Mouse (Mus musculus): ENCODE data around the gene Cerkl. TPM values are rescaled to one million over a fixed set of nuclear protein-coding genes. Genes with fewer than 3 reads are reported as not detected.

The Cerkl gene
- polyA plus RNA-seq, 1 experiment from 2014 or later = 2.0 TPM

DNA sequence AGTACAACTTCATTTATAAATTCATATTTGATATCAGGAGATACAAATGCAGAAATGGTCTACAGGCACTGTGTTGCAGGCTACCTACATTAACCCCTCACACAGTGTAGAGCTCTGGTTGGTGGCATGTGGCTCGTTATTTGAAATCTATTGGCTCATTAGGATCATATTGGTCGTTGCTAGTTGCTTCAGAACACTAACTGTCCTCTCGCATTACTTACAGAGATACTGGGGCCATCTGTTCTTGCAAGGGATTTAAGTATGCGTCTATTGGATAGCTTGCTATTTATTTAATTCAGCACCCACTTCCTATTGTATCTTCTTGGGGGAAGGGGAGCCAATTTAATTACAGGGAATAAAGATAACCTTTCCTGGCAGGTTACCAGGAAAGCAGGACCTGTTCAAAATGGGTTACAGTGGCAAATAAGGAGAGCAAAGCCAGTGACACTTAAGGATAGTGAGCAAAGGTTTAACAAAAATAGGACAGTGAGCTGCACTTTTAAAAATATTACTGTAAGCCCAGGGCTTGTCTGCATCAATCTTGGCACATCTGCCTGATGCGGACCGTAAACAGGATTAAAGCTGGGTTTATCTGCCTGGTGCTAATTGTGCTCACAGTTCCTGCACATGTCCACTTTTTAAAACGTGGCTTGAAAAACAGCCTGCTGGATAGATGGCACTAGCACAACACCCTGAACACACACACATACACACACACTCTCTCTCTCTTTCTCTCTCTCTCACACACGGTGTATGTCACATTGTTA is 57.2 kb downstream of the Cerkl start:
- no peaks in the 10 kb centered on the region for H3K36me3 ChIP-seq (ENCODE audit: control insufficient read depth, insufficient read depth, low read length)
- ATAC-seq (peak; percentile 88), DNase-seq (ENCODE audit: low spot score) (peak; percentile 72)
- H3K4me2 ChIP-seq (ENCODE audit: low read length) = no peak overlapping the region
- no peaks in the 10 kb centered on the region for H3K9me3 ChIP-seq (replicated peaks; ENCODE audit: control insufficient read depth, low read length)
- peaks cover 6% of the 10 kb centered on the region for H3K4me1 ChIP-seq (ENCODE audit: control insufficient read depth, insufficient read depth, low read length)
- 8% methylated on average over 8 of the region's 8 CpGs for WGBS
- H3K27me3 ChIP-seq (replicated peaks; ENCODE audit: control insufficient read depth, insufficient read depth, low read length) = no peaks in the 10 kb centered on the region
- H3K9ac ChIP-seq (ENCODE audit: low read length) = no peak overlapping the region
- no peak overlapping the region; the same call in 1 of the 2 replicates for H3K27ac ChIP-seq (ENCODE audit: low read depth, low read length)
- H3K4me3 ChIP-seq (ENCODE audit: low read depth, low read length) = no peak overlapping the region

DNA sequence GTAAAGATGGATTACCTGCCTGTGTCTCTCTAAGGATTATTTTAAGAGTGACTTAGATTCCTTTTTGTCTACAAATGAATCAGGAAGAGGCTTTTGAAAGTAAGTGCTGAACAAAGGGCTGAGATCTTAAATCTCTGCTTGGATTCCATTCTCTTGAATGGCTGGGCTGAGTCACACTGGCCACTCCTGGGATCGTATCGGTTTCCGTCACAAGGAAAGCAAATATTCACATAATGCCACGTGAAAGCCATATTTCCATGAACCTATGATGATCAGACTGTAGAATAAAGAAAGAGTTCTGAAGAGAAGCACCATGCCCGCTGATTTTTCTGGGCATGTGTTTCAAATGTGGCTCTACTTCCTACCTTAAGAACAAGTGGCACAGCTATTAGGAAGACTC is 57.8 kb downstream of the Cerkl start:
- 32% methylated on average over 5 of the region's 5 CpGs for WGBS
- no peak for DNase-seq (ENCODE audit: low spot score)

DNA sequence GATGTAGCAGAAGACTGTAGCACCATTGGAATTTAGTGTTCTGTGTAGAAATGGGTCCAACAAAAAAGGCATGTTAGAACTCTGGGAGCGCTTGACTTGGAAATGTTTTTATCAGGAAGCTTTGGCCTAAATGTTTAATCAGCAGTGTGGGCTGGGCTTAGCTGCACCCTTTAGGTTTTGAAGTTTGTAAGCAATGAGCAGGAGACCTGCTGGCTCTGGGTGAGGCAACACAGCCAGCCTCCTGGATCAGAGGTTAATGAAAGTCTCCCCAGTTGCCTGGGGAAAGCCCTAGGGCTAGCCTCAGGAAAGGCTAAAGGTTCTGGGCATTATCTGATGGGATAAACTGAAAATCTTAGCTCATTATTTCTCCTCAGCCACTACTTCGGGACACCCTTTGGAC is 58.2 kb downstream of the Cerkl start:
- Histone ChIP-seq H3K4me2 (ENCODE audit: low read length) (no peak overlapping the region), H3K4me3 (ENCODE audit: low read depth, low read length) (no peak overlapping the region), H3K4me1 (ENCODE audit: control insufficient read depth, insufficient read depth, low read length) (peaks cover 6% of the 10 kb centered on the region), H3K27me3 (replicated peaks; ENCODE audit: control insufficient read depth, insufficient read depth, low read length) (no peaks in the 10 kb centered on the region), H3K36me3 (ENCODE audit: control insufficient read depth, insufficient read depth, low read length) (no peaks in the 10 kb centered on the region), H3K9ac (ENCODE audit: low read length) (no peak overlapping the region), H3K27ac (ENCODE audit: low read depth, low read length) (no peak overlapping the region), H3K9me3 (replicated peaks; ENCODE audit: control insufficient read depth, low read length) (no peaks in the 10 kb centered on the region)
- 31% methylated on average over 2 of the region's 2 CpGs for WGBS
- ATAC-seq (no peak), DNase-seq (ENCODE audit: low spot score) (no peak)

More for the DNA sequence above, 57.8 kb downstream of the Cerkl start:
- no peak overlapping the region for H3K27ac ChIP-seq (ENCODE audit: low read depth, low read length)
- no peaks in the 10 kb centered on the region for H3K36me3 ChIP-seq (ENCODE audit: control insufficient read depth, insufficient read depth, low read length)
- no peaks in the 10 kb centered on the region for H3K9me3 ChIP-seq (replicated peaks; ENCODE audit: control insufficient read depth, low read length)
- ATAC-seq = no peak
- H3K9ac ChIP-seq (ENCODE audit: low read length) = no peak overlapping the region
- H3K27me3 ChIP-seq (replicated peaks; ENCODE audit: control insufficient read depth, insufficient read depth, low read length) = no peaks in the 10 kb centered on the region
- no peak overlapping the region for H3K4me3 ChIP-seq (ENCODE audit: low read depth, low read length)
- H3K4me2 ChIP-seq (ENCODE audit: low read length) = no peak overlapping the region
- H3K4me1 ChIP-seq (ENCODE audit: control insufficient read depth, insufficient read depth, low read length) = peaks cover 6% of the 10 kb centered on the region

DNA sequence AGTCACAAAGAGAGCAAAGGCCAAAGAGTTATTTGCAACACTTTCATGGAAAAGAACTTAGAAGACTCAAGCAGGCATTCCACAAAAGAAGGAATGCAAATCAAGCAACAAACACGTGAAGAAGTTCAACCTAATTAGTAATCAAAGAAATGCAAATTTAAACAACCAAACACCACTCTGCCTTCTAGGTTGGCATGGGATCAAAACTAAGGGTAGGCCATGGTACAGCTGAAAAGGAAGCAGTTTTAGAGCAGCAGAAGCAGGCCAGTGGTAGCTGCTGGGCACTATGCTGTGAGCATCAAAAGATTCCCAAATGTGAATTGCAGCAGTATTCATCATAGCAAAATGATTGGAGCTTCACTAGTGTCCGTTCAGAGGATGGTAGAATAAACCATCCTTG is 59.5 kb downstream of the Cerkl start:
- H3K9me3 ChIP-seq (replicated peaks; ENCODE audit: control insufficient read depth, low read length) = no peaks in the 10 kb centered on the region

DNA sequence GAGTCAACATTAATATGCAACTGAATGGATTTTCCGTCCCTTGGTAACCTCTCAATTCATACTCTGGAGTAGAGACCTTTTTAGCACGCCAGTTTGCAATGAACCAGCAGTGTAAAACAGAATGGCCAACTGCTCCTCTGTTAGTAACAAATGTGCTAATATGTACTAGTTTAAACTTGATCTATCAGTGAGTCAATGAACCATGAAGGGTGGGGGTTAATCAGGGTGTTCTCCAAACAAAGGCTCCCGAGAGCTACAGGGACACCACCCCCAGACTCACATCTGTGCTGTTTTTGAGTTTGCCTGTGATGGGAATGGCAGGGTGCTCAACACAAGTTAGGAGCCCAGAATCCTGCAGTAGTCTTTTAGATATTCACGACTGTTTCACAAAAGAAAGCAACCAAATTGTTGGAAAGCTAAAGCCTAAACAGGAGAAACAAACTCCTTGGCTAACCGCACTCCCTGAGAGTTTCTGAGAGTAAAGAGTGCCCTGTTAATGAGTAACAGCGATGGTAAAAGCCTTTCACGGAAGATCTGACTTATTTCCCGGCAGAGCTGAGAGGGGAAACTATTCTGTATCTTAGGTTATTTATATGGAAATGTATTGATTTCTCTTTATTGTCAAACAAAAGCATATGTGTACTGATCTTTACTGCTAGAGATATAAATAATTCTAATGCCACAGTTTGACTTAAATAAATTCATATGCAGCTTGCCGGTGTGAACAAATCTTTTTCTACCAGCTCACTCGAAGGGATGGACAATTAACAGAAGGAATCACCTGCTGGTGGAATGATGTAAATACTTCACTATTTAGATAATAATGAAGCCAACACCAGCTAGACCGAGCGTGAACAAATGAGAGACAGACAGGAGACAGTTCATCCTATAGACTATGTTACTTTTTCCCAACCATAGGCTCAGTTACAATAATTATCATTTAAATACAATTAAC is 77.2 kb downstream of the Cerkl start:
- Histone ChIP-seq H3K4me2 (ENCODE audit: low read length) (no peak overlapping the region; the same call in 1 of the 2 replicates), H3K4me1 (ENCODE audit: control insufficient read depth, insufficient read depth, low read length) (no peaks in the 10 kb centered on the region; the same call in 1 of the 2 replicates), H3K27me3 (replicated peaks; ENCODE audit: control insufficient read depth, insufficient read depth, low read length) (no peaks in the 10 kb centered on the region), H3K9me3 (replicated peaks; ENCODE audit: control insufficient read depth, low read length) (no peaks in the 10 kb centered on the region), H3K36me3 (ENCODE audit: control insufficient read depth, insufficient read depth, low read length) (no peaks in the 10 kb centered on the region), H3K9ac (ENCODE audit: low read length) (no peak overlapping the region), H3K4me3 (ENCODE audit: low read depth, low read length) (no peak overlapping the region), H3K27ac (ENCODE audit: low read depth, low read length) (0 out of 2 replicates have a peak overlapping the region, but pooled peaks have one; percentile 39)
- peak; percentile 78 for ATAC-seq
- 11% methylated on average over 12 of the region's 12 CpGs for WGBS
- peak; percentile 66 for DNase-seq (ENCODE audit: low spot score)

More for the DNA sequence above, 59.5 kb downstream of the Cerkl start:
- DNase-seq (ENCODE audit: low spot score) = peak; percentile 58
- Histone ChIP-seq H3K27me3 (replicated peaks; ENCODE audit: control insufficient read depth, insufficient read depth, low read length) (no peaks in the 10 kb centered on the region), H3K36me3 (ENCODE audit: control insufficient read depth, insufficient read depth, low read length) (no peaks in the 10 kb centered on the region), H3K9ac (ENCODE audit: low read length) (no peak overlapping the region), H3K4me1 (ENCODE audit: control insufficient read depth, insufficient read depth, low read length) (peaks cover 6% of the 10 kb centered on the region), H3K27ac (ENCODE audit: low read depth, low read length) (no peak overlapping the region), H3K4me3 (ENCODE audit: low read depth, low read length) (no peak overlapping the region), H3K4me2 (ENCODE audit: low read length) (no peak overlapping the region)
- WGBS = 32% methylated on average over 2 of the region's 2 CpGs
- ATAC-seq = peak; percentile 63; the same call in 1 of the 2 replicates

DNA sequence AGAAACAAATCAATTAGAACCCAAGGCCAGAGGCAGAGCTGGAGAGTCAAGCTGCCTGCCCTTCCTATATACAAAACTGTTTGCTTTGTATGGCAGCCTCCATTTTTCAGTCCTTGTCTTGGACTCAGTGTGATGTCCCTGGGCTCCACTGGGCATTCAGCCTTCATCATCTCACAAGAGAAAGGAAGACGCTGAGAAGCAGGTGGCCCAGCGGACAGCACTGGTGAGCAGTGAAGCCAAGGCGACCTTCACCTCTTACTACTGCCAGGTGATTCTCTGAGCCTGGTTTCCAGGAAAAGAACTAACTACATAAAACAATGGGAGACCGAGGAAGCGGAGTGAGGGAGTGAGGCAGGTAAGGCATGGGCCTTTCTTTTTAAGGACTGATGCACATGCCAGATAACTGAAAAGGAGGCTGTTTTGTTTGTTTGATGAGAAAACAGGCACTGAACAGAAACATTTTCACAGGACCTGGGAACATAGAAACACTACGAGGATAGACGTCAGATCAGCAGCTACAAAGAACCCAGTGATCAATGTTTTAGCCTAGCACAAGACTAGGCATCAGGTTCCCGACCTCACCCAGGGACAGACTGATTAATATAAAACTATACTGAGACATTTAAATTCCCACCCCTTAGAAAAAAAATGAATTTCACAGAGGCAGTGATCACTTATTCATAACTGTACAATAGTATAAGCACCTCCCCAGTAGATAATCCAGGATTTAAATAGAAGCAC is 78.1 kb downstream of the Cerkl start:
- Histone ChIP-seq H3K4me3 (ENCODE audit: low read depth, low read length) (no peak overlapping the region), H3K27me3 (replicated peaks; ENCODE audit: control insufficient read depth, insufficient read depth, low read length) (no peaks in the 10 kb centered on the region), H3K9me3 (replicated peaks; ENCODE audit: control insufficient read depth, low read length) (no peaks in the 10 kb centered on the region), H3K9ac (ENCODE audit: low read length) (no peak overlapping the region), H3K36me3 (ENCODE audit: control insufficient read depth, insufficient read depth, low read length) (no peaks in the 10 kb centered on the region), H3K4me2 (ENCODE audit: low read length) (no peak overlapping the region), H3K27ac (ENCODE audit: low read depth, low read length) (peak overlapping the region; percentile 39), H3K4me1 (ENCODE audit: control insufficient read depth, insufficient read depth, low read length) (no peaks in the 10 kb centered on the region; the same call in 1 of the 2 replicates)
- WGBS = 57% methylated on average over 8 of the region's 8 CpGs
- ATAC-seq = no peak
- no peak for DNase-seq (ENCODE audit: low spot score)

DNA sequence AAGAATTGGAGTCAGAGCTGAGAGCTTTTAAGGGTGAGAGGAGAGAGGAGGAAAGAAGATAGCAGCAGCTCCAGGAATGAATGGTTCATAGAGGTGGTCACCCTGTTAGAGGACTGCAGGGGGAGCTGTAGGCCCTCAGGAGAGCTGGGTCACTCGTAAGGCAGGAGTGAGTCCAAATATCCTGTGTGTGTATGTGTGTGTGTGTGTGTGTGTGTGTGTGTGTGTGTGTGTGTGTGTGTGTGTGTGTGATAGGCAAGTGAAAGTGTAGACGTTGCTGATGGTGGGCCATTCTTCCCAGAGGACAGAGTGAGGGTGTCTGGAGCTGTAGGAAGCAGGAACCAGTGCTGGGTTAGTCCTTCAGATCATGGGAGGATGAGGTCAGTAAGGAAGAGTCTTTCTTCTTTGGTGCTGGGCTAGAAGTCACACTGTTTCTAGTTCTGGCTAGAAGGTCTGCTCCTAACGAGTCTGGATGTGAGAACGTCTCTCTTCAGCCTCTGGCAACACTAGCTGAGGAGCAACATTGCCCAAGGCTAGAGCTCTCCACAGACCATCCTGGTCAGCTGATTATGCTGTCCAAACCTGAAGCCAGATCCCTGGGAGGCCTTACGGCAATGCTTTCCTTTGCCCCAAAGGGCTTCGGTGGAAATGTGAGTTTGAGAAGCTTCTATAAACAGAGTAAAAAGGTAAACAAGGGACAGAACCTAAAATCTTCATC is 83.9 kb downstream of the Cerkl start:
- DNase-seq (ENCODE audit: low spot score) (peak; percentile 33), ATAC-seq (peak; percentile 30; the same call in 1 of the 2 replicates)
- Histone ChIP-seq H3K9me3 (replicated peaks; ENCODE audit: control insufficient read depth, low read length) (no peaks in the 10 kb centered on the region), H3K9ac (ENCODE audit: low read length) (no peak overlapping the region), H3K27me3 (replicated peaks; ENCODE audit: control insufficient read depth, insufficient read depth, low read length) (no peaks in the 10 kb centered on the region), H3K36me3 (ENCODE audit: control insufficient read depth, insufficient read depth, low read length) (no peaks in the 10 kb centered on the region), H3K27ac (ENCODE audit: low read depth, low read length) (no peak overlapping the region), H3K4me2 (ENCODE audit: low read length) (no peak overlapping the region), H3K4me1 (ENCODE audit: control insufficient read depth, insufficient read depth, low read length) (no peaks in the 10 kb centered on the region), H3K4me3 (ENCODE audit: low read depth, low read length) (no peak overlapping the region)
- 46% methylated on average over 6 of the region's 6 CpGs for WGBS

DNA sequence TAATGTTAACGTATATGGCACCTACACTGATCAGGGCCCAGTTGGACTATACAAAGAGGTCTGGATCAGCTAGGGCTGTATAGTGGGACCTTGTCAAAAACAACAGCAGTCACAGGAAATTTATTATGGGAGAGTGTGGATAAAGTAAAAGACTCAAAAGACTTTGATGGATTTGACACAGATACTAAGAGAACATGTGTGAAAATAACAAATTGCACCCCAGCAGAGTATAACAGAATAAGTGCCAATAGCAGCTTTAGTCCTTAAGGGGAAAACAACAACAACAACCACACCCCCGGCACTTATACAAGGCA is 84.5 kb downstream of the Cerkl start:
- Histone ChIP-seq H3K4me2 (ENCODE audit: low read length) (no peak overlapping the region), H3K4me3 (ENCODE audit: low read depth, low read length) (no peak overlapping the region), H3K27me3 (replicated peaks; ENCODE audit: control insufficient read depth, insufficient read depth, low read length) (no peaks in the 10 kb centered on the region), H3K36me3 (ENCODE audit: control insufficient read depth, insufficient read depth, low read length) (no peaks in the 10 kb centered on the region), H3K9me3 (replicated peaks; ENCODE audit: control insufficient read depth, low read length) (no peaks in the 10 kb centered on the region), H3K4me1 (ENCODE audit: control insufficient read depth, insufficient read depth, low read length) (no peaks in the 10 kb centered on the region), H3K9ac (ENCODE audit: low read length) (no peak overlapping the region), H3K27ac (ENCODE audit: low read depth, low read length) (no peak overlapping the region)
- 73% methylated on average over 2 of the region's 2 CpGs for WGBS
- no peak for DNase-seq (ENCODE audit: low spot score)
- ATAC-seq = no peak
